Mouse (Mus musculus) layer of hippocampus, adult 2 months (tissue): Measurements from ENCODE around the gene Aebp2. TPM values are rescaled to one million over a fixed set of nuclear protein-coding genes. Genes with fewer than 3 reads are reported as not detected.

Experiments used
- DNase-seq, 2 experiments: peaks; one replicate each; pipeline ENCODE4 v3.0.0; 2022; ENCODE audit warnings: low spot score in 2 of 2
- H3K27ac ChIP-seq: fragments of 200-600 bp; 2 replicates; pipeline ENCODE4 v1.8.1; 2022
- H3K4me3 ChIP-seq: fragments of 200-600 bp; 2 replicates; pipeline ENCODE4 v1.8.1; 2022; ENCODE audit warnings: mild to moderate bottlenecking
- CTCF ChIP-seq: fragments of 200-600 bp; conservative IDR thresholded peaks from 2 replicates; pipeline ENCODE4 v1.8.1; 2022; ENCODE audit warnings: antibody characterized with exemption, mild to moderate bottlenecking, moderate library complexity
- total RNA-seq, 2 experiments: library from RNA; stranded (reverse); gene quantifications; 2 replicates each; pipeline ENCODE4 v1.2.3; 2021

Aebp2 gene
- total RNA-seq, 2 experiments from 2014 or later, result 52.3 to 61.4 TPM

DNA sequence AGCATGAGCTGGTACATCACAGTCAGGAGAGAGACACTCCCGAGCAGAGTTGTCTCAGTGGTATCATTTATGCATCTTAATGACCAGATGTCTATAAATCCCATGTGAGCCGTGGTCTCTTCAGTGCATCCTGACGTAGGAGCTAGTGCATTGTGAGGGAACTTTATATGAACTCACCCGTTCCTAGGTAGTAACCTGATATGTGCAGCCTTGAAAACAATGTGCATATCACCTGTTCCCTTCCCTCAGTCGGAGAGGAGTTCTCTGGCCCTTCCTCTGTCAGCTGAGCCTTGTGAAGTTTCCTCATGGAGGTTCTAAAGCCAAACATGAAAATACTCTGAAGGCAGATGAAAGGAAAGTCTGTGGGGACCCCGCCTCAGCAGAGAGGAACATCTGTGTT, 78.8 kb downstream of the Aebp2 start:
- Histone ChIP-seq H3K4me3 (no peak overlapping the region), H3K27ac (no peak overlapping the region)
- no peak for TF ChIP-seq CTCF
- no peak for DNase-seq

DNA sequence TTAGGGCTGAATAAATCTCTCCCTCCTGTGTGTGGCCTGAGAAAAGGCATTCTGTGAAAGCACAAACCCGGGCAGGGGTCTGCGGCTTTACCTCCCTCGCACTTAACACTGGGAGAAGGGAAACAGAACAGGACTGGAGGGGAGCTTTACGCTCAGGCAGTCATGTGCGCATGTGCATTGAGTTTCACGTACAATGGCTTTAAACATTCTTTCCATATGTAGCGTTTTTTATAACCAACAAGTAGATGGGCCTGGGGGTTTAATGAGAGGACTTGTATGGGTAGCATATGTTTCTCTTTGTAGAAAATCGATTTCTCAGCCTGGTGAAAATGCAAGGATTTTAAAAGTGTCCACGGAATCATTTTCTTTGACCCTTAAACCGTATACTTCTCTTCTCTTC, 82.7 kb downstream of the Aebp2 start:
- no peak for DNase-seq
- no peak overlapping the region for H3K4me3 ChIP-seq
- TF ChIP-seq CTCF, result no peak
- no peak overlapping the region for H3K27ac ChIP-seq

GRCm38 (mm10) chr6:140706056-140706455, 83.6 kb downstream of the Aebp2 start:
- no peak for DNase-seq
- no peak overlapping the region for H3K4me3 ChIP-seq
- no peak for TF ChIP-seq CTCF

DNA sequence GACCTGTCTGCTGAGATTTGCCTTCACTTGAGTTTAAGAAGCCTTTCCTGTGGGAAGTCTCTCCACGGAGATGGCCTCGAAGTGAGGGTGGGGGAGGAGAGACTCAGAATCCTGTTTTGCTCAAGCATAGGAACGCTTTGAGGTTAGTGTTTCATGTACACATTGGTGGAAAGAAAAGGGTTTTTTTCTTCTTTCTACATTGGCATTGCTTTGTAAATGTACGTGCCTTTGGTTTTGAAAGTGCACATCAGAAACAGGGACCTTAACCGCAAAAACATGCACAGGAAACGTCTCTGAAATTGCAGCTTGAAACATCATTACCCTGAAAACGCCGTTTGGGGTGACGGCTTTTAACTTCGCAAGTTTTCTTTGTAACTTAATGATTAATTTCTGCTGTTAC, 85.6 kb downstream of the Aebp2 start:
- no peak for DNase-seq
- TF ChIP-seq CTCF, result no peak
- H3K4me3 ChIP-seq, result no peak overlapping the region
- H3K27ac ChIP-seq, result no peak overlapping the region

More at GRCm38 (mm10) chr6:140706056-140706455, 83.6 kb downstream of the Aebp2 start:
- H3K27ac ChIP-seq, result no peak overlapping the region

- peak; percentile 46 for TF ChIP-seq CTCF
- Histone ChIP-seq H3K27ac (no peak overlapping the region), H3K4me3 (no peak overlapping the region)
- DNase-seq, result no peak
Measured at GRCm38 (mm10) chr6:140709415-140710107, 87.1 kb downstream of the Aebp2 start.

- no peak overlapping the region for H3K27ac ChIP-seq
- H3K4me3 ChIP-seq, result no peak overlapping the region
- peak; percentile 30 to 76 for DNase-seq
- peak; percentile 97 for TF ChIP-seq CTCF
Measured at GRCm38 (mm10) chr6:140712754-140713153, 90.3 kb downstream of the Aebp2 start.

GRCm38 (mm10) chr6:140714905-140715365, 92.5 kb downstream of the Aebp2 start:
- TF ChIP-seq CTCF, result peak; percentile 96
- DNase-seq, result peak; percentile 63 to 83
- no peak overlapping the region for H3K27ac ChIP-seq
- H3K4me3 ChIP-seq, result no peak overlapping the region

- TF ChIP-seq CTCF, result no peak
- DNase-seq, result no peak
- Histone ChIP-seq H3K27ac (no peak overlapping the region), H3K4me3 (no peak overlapping the region)
Measured at GRCm38 (mm10) chr6:140722058-140722457, 99.6 kb downstream of the Aebp2 start.

Other genes with a start within 250 kb of the Aebp2 start
- 100 to 1,000 TPM; 109 to 125 TPM for gene Plekha5, start 198.6 kb upstream of the Aebp2 start, total RNA-seq
- not detected for gene Gm11077, start 106.6 kb downstream of the Aebp2 start, total RNA-seq